Mouse (Mus musculus) gastrocnemius, postnatal 36 days (tissue): ENCODE results near the gene Ddx3x. TPM values are rescaled to one million over a fixed set of nuclear protein-coding genes. Genes with fewer than 3 reads are reported as not detected.
"Not testable (repeated sequence)": the region's sequence is repeated elsewhere in the genome, so short reads cannot be mapped to it uniquely, and the experiment has no call there.

Experiments used
- DNase-seq, 2 experiments: peaks; one replicate each; pipeline ENCODE4 v3.0.0; 2022
- intact Hi-C: fragments of 180-260 bp; cut with DNase I; formaldehyde crosslinking; loops from one replicate; pipeline ENCODE4 v1.15.1; 2025
- long read RNA-seq, 2 experiments: library from polyadenylated mRNA; stranded (forward); transcript quantifications; one replicate each; pipeline ENCODE4 v2.0.0; 2021
- total RNA-seq, 2 experiments: library from RNA; stranded (reverse); gene quantifications; 2 replicates each; pipeline ENCODE4 v1.2.3; 2021

The Ddx3x gene
- total RNA-seq, result 100 to 1,000 TPM in 1 of 2 experiments, 10 to 100 TPM in 1; 91.8 to 165 TPM
- long read RNA-seq, experiment 1, partial matches to known transcripts, result 19 of 19 reads
- long read RNA-seq, experiment 1, other reads (novel, unspliced or antisense), result 0 of 19 reads
- long read RNA-seq, experiment 2, full-length matches to known transcripts, result 2 of 34 reads
- long read RNA-seq, experiment 2, partial matches to known transcripts, result 10 of 34 reads
- long read RNA-seq, experiment 2, other reads (novel, unspliced or antisense), result 22 of 34 reads

- intact Hi-C loops, result loop anchor here (5.0 kb wide), 1 partner anchor 182 kb away; no protein-coding TSS in a partner anchor
- peak; percentile 85 to 91 for DNase-seq
Measured at GRCm38 (mm10) chrX:13280409-13281328, at the start of gene Ddx3x. TSS of gene Ddx3x (plus strand) at chrX:13280970.

- no peak for DNase-seq
- intact Hi-C loops, result no loop called here
Measured at GRCm38 (mm10) chrX:13231243-13231642, 49.5 kb upstream of the Ddx3x start.

- intact Hi-C loops, DNase-seq: not testable (repeated sequence)
Measured at GRCm38 (mm10) chrX:13232834-13233233, 47.9 kb upstream of the Ddx3x start.

- DNase-seq, result no peak
- intact Hi-C loops, result no loop called here
Measured at GRCm38 (mm10) chrX:13233631-13234030, 47.1 kb upstream of the Ddx3x start.

- intact Hi-C loops, result loop anchor here (5.0 kb wide), 1 partner anchor 38 kb away; no protein-coding TSS in a partner anchor
- no peak for DNase-seq
Measured at GRCm38 (mm10) chrX:13234709-13235108, 46.1 kb upstream of the Ddx3x start.

GRCm38 (mm10) chrX:13236100-13236568, 44.6 kb upstream of the Ddx3x start:
- intact Hi-C loops, result loop anchor here (5.0 kb wide), 1 partner anchor 36 kb away; no protein-coding TSS in a partner anchor
- DNase-seq, result no peak

- intact Hi-C loops, result loop anchor here (5.0 kb wide), 1 partner anchor 33 kb away; no protein-coding TSS in a partner anchor
- no peak for DNase-seq
Measured at GRCm38 (mm10) chrX:13239455-13239854, 41.3 kb upstream of the Ddx3x start.

- DNase-seq, result no peak
- intact Hi-C loops, result no loop called here
Measured at GRCm38 (mm10) chrX:13240646-13241425, 39.9 kb upstream of the Ddx3x start.

GRCm38 (mm10) chrX:13241426-13242319, 39.1 kb upstream of the Ddx3x start:
- no peak for DNase-seq
- intact Hi-C loops, result loop anchor here (2.0 kb wide), 1 partner anchor 37 kb away; no protein-coding TSS in a partner anchor

GRCm38 (mm10) chrX:13242320-13243096, 38.3 kb upstream of the Ddx3x start:
- intact Hi-C loops, result loop anchor here (2.0 kb wide), 1 partner anchor 36 kb away; no protein-coding TSS in a partner anchor
- DNase-seq, result peak; percentile 75 to 77

GRCm38 (mm10) chrX:13243133-13244123, 37.3 kb upstream of the Ddx3x start:
- intact Hi-C loops, result loop anchor here (2.0 kb wide), 1 partner anchor 35 kb away; no protein-coding TSS in a partner anchor
- DNase-seq, result no peak

GRCm38 (mm10) chrX:13244588-13244987, 36.2 kb upstream of the Ddx3x start:
- intact Hi-C loops, result no loop called here

GRCm38 (mm10) chrX:13245027-13245426, 35.7 kb upstream of the Ddx3x start:
- DNase-seq, result no peak
- intact Hi-C loops, result no loop called here

More at GRCm38 (mm10) chrX:13244588-13244987, 36.2 kb upstream of the Ddx3x start:
- no peak for DNase-seq

GRCm38 (mm10) chrX:13251683-13252082, 29.1 kb upstream of the Ddx3x start:
- no peak for DNase-seq
- intact Hi-C loops, result no loop called here

- intact Hi-C loops, result no loop called here
Measured at GRCm38 (mm10) chrX:13254273-13254672, 26.5 kb upstream of the Ddx3x start.

GRCm38 (mm10) chrX:13263356-13263755, 17.4 kb upstream of the Ddx3x start:
- DNase-seq, result no peak

More at GRCm38 (mm10) chrX:13254273-13254672, 26.5 kb upstream of the Ddx3x start:
- DNase-seq, result no peak

GRCm38 (mm10) chrX:13275519-13276137, 5.1 kb upstream of the Ddx3x start:
- intact Hi-C loops, result no loop called here
- no peak for DNase-seq

More at GRCm38 (mm10) chrX:13263356-13263755, 17.4 kb upstream of the Ddx3x start:
- intact Hi-C loops, result no loop called here
